Mouse (Mus musculus) layer of hippocampus, adult 8-10 months (tissue): ENCODE measurements around the gene Tdrd7. TPM values are rescaled to one million over a fixed set of nuclear protein-coding genes. Genes with fewer than 3 reads are reported as not detected.

Experiments used
- total RNA-seq, 4 experiments: library from RNA; stranded (reverse); gene quantifications; 2 replicates each; pipeline ENCODE4 v1.2.4; 2022

The Tdrd7 gene
- total RNA-seq, 4 experiments from 2014 or later, result 28.0 to 31.6 (median 29.1) TPM

Other genes with a start within 250 kb of the Tdrd7 start
- 10 to 100 TPM in 1 of 4 experiments, 1 to 10 TPM in 3; 7.3 to 11.5 (median 8.8) TPM for gene Aldh1b1, start 166.3 kb upstream of the Tdrd7 start, total RNA-seq
- gene Igfbpl1, start 138.4 kb upstream of the Tdrd7 start, total RNA-seq, result 1 to 10 TPM in 1 of 4 experiments, under 1 TPM in 3; 0.43 to 1.3 (median 0.66) TPM
- gene Stra6l, start 116.7 kb upstream of the Tdrd7 start, total RNA-seq, result under 1 TPM in 2 of 4 experiments, not detected in 2; 0.13 to 0.14 TPM
- under 1 TPM; 0.21 to 0.70 (median 0.36) TPM for gene Ccdc180, start 75.0 kb upstream of the Tdrd7 start, total RNA-seq
- gene Tmod1, start 73.6 kb downstream of the Tdrd7 start, total RNA-seq, result 10 to 100 TPM; 22.4 to 30.0 (median 28.9) TPM
- 10 to 100 TPM; 46.8 to 57.7 (median 53.6) TPM for gene Ncbp1, start 173.3 kb downstream of the Tdrd7 start, total RNA-seq
- 10 to 100 TPM; 17.1 to 22.0 (median 18.7) TPM for gene Tstd2, start 173.4 kb downstream of the Tdrd7 start, total RNA-seq
- gene Xpa, start 231.0 kb downstream of the Tdrd7 start, total RNA-seq, result 10 to 100 TPM; 14.3 to 19.9 (median 17.9) TPM